Mouse (Mus musculus) gastrocnemius, adult 2 months (tissue): ENCODE data around the gene Prkar2b. TPM values are rescaled to one million over a fixed set of nuclear protein-coding genes. Genes with fewer than 3 reads are reported as not detected.
A peak's percentile ranks its signal among the peaks of the same experiment; 100 is the strongest.

Experiments
- DNase-seq: peaks from one replicate; pipeline ENCODE4 v3.0.0; 2022
- H3K27ac ChIP-seq: fragments of 200-600 bp; 2 replicates; pipeline ENCODE4 v1.8.1; 2022; ENCODE audit warnings: mild to moderate bottlenecking
- H3K4me3 ChIP-seq: fragments of 200-600 bp; 2 replicates; pipeline ENCODE4 v1.8.1; 2022; ENCODE audit warnings: mild to moderate bottlenecking, moderate library complexity
- CTCF ChIP-seq: fragments of 200-600 bp; IDR thresholded peaks from 2 replicates; pipeline ENCODE4 v1.8.1; 2022; ENCODE audit warnings: antibody characterized with exemption, mild to moderate bottlenecking, moderate library complexity
- intact Hi-C: fragments of 180-260 bp; cut with DNase I; formaldehyde crosslinking; loops from one replicate; pipeline ENCODE4 v1.15.1; 2025
- total RNA-seq, 2 experiments: library from RNA; stranded (reverse); gene quantifications; 2 replicates each; pipeline ENCODE4 v1.2.3; 2021

The Prkar2b gene
- total RNA-seq, 2 experiments from 2014 or later, result 0.28 to 1.1 TPM

DNA sequence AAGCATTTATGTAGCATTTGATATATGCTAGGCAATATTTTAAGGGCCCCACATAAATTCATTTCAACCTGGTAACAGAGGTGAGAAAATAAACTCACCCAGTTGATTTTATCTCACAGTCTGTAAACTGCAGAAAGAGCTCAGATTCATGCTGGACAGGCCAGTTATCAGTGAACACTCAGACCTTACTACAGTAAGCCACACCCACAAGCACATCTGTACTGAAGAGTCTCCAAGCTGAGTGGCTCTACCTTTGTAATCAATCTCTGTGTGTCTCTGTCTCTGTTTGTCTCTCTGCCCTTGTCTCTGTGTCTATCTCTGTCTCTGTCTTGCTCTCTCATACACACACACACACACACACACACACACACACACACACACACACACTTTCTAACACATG lies 71.4 kb downstream of the Prkar2b start:
- H3K4me3 ChIP-seq, result no peak overlapping the region
- no peak overlapping the region for H3K27ac ChIP-seq
- TF ChIP-seq CTCF, result no peak
- intact Hi-C loops, result no loop called here
- DNase-seq, result no peak

DNA sequence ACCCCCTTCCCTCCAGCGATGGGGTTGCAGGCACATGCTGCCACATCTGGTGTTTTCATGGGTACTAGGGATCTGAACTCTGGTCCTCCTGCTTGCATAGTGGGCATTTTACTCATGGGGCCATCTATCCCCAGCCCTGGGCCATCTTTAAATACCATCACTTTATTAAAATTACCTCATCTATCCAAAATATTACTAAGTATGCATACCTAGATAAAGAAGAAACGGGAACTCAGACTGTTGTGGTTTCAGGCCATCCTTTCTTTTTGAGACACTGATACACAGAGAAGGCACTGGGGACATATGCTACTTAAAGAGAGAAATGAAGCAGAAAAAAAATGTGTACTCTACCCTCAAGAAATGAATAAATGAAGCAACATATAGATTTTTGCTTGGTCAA lies 74.6 kb downstream of the Prkar2b start:
- no peak overlapping the region for H3K27ac ChIP-seq
- DNase-seq, result no peak
- no peak for TF ChIP-seq CTCF
- H3K4me3 ChIP-seq, result no peak overlapping the region
- intact Hi-C loops, result no loop called here

DNA sequence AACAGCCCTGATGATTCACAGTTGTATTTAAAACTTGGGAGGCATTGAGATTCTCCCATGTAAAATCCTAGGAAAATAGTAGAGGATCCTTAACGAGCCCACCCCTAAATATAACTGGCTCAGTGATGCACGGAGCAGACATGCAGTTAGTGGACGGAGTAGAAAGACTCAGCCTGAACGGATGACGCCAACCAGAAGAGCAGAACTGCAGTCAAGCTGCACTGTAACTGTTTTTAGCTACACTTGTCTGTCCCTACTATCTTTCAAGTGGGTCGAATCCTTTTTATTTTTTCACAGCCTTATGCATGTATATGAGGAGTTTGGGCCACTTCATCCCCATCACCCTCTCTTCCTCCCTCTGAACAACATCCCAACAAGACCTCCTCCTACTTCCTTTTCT lies 75.4 kb downstream of the Prkar2b start:
- no peak for DNase-seq
- H3K27ac ChIP-seq, result no peak overlapping the region
- no peak overlapping the region for H3K4me3 ChIP-seq
- no peak for TF ChIP-seq CTCF
- intact Hi-C loops, result no loop called here

DNA sequence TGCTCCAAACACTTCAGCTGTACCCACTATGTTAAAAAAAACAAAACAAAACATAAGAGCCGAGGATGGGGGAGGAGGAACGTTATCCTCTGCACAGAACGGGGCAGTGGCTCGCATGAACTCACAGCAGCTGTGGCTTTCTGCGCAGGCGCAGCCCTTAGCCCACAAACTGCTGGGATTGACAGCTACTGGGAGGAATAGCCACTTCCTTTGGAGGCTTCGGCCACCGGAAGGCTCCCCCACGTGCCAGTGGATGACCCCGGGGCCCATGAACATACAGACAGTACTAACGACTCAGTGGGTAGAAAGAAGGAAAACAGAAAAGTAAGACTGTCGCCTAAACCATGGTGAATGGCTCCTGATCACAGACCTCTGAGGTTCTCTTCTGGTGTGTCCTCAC lies 76.4 kb downstream of the Prkar2b start:
- TF ChIP-seq CTCF, result no peak
- intact Hi-C loops, result no loop called here
- no peak for DNase-seq
- Histone ChIP-seq H3K27ac (no peak overlapping the region), H3K4me3 (no peak overlapping the region)

DNA sequence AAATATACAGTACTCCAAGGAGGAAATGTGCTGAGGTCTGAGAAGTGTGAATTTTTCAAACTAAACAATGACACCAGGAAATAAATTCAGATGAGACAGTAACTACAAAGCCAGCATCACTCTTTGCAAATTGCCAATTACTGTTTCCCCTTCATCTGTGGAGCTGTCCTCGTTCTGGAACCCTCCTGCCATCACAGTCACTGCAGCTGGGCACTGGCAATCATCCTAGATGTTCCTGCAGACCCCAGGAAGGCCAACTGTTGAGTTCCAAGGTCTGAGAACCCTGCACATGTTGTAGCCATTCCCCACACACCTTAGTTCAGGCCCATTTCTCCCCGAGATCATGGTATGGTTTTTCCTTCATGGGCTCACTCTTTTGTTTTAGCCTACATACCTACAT lies 76.9 kb downstream of the Prkar2b start:
- no peak for TF ChIP-seq CTCF
- no peak overlapping the region for H3K4me3 ChIP-seq
- no peak overlapping the region for H3K27ac ChIP-seq
- intact Hi-C loops, result no loop called here
- no peak for DNase-seq

DNA sequence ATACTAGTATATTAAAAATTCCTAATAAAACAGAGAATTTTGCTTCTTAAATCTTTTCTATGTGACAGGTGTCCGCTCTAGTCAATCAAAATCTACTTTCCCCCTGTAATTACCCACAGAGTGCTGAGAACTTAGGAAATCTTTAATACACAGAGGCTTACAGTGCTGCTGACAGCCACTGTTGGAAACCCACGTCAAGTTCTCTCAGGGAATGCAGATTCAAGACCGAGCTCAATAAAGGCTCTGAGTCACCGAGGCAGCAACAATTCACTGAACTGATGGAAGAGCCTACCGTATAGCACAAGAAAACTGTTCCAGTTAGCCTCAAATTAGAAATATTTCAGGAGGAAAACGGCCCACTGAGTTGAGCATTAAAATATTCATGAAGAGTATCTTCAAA lies 77.3 kb downstream of the Prkar2b start:
- Histone ChIP-seq H3K4me3 (no peak overlapping the region), H3K27ac (no peak overlapping the region)
- no peak for TF ChIP-seq CTCF
- intact Hi-C loops, result no loop called here
- DNase-seq, result no peak

DNA sequence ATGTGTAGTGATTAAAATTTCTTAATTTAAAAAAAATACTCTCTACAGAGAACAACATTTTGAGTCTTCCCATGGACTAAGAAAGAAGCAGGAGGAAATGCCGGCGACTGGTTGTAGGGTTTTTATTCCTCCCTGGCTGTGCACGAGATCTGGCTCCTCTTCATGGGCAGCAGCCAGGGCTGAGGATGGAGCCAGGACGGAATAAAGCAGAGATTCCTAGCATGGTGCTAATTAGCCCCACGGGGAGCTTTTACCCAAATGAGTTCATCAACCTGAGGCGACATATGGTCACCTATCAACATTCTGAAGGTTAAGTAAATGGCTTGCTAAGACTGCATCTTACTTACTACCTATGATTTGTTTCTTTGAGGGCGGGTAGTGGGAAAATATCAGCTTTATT lies 77.9 kb downstream of the Prkar2b start:
- intact Hi-C loops, result no loop called here
- Histone ChIP-seq H3K27ac (no peak overlapping the region), H3K4me3 (no peak overlapping the region)
- TF ChIP-seq CTCF, result no peak
- DNase-seq, result no peak

DNA sequence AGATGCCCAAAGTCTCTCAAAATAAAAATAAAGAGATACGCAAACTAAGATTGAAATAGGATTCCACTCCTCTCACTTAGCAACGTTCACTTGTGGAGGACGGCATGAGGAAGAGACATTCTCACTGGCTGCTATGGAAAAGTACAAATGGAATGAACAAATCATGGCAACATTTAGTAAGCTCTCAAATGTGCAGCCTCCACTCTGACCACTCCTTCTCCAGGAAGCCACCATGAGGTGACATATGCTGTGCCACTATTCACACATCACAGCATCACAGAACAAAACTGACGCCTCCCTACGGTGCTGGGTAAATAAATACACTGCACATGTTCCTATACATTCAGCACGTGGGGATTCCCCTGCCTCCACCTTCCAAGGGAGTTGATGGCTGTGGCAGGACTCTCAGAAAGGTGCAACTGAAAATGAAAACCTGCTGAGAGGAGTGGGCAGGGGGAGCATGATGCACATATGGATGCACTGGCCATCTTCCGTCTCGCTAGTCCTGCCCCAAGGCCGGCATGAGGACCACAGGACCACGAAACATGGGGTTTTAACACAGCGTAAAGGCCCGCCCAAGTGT lies 83.4 kb downstream of the Prkar2b start:
- Histone ChIP-seq H3K27ac (no peak overlapping the region), H3K4me3 (no peak overlapping the region)
- intact Hi-C loops, result loop anchor here (10.0 kb wide), 1 partner anchor 397 kb away; the partner anchor contains the start of gene Ccdc71l
- no peak for TF ChIP-seq CTCF
- no peak for DNase-seq

DNA sequence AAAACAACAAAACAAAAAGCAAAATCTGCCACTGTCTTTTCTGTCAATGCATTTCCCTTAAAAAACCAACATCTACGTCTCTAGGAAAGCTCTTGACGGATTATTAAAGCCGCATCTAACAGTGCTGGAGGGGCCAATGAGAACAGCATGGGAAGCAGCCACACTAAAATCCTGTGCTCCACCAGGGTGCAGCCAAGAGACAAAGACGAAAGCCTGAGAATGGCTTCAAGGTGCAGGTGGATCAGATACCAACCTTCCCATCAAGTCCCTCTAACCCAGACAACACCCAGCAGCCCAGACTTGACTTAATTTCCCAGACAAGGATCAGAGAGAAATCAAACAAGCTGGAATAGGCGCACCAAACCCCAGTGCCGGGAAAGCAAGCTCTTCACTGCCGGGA lies 84.6 kb downstream of the Prkar2b start:
- TF ChIP-seq CTCF, result peak; percentile 28; the same call in 1 of the 2 replicates
- intact Hi-C loops, result loop anchor here (10.0 kb wide), 1 partner anchor 398 kb away; the partner anchor contains the start of gene Ccdc71l
- Histone ChIP-seq H3K27ac (no peak overlapping the region), H3K4me3 (no peak overlapping the region)
- DNase-seq, result no peak

DNA sequence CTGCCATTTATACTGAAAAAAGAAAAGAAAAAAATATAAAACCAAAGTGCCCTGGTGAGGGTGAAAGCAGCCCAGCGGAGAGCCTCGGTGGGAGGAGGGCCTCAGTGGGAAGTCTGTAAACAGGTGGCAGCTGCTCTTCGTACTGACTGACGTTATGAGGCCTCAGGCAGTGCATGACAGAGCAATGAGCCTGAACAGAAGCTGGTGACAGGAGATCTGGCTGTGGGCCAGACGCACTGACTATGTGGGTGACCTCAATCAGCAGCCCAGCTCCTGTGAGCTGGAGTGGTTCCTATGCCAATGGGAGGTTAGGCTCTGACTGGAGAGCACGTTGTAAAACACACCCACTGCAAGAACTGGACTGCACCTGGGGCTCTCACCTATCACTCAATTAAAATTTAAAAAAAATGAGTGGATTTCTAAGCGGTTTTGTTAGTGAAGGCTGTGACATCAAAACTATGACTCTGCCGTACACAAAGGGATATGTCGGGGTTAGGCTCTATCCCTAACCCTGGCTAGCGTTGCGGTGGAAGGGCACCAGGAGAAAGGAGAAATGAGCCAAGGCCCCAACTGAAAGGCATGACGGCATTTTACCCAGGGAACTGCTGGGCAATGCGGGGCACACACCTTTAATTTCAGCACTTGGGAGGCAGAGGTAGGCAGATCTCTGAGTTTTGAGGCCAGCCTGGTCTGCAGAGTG lies 87.5 kb downstream of the Prkar2b start:
- Histone ChIP-seq H3K27ac (peak overlapping the region; percentile 40; the same call in 1 of the 2 replicates), H3K4me3 (no peak overlapping the region)
- no peak for TF ChIP-seq CTCF
- intact Hi-C loops, result loop anchor here (10.0 kb wide), 1 partner anchor 401 kb away; the partner anchor contains the start of gene Ccdc71l
- peak; percentile 78 for DNase-seq

DNA sequence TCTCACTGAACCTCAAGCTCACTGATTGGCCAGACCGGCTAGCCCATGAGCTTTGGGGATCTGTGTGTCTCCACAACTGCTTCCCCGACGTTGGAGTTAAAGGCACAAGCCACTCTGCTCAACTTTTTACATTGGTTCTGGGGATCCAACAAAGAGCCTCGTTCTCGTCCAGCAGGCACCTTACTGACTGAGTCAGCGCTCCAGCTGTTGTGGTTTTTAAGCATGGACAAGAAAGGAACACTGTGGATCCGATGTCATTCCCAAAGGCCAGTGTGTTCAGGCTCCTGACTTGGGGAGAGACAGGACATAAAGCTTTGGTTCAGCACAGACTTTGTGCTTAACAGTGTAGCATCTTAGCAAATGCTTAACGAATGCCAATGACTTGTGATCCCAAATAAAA lies 89.5 kb downstream of the Prkar2b start:
- no peak for DNase-seq
- Histone ChIP-seq H3K4me3 (no peak overlapping the region), H3K27ac (no peak overlapping the region)
- TF ChIP-seq CTCF, result no peak
- intact Hi-C loops, result loop anchor here (10.0 kb wide), 1 partner anchor 403 kb away; the partner anchor contains the start of gene Ccdc71l

DNA sequence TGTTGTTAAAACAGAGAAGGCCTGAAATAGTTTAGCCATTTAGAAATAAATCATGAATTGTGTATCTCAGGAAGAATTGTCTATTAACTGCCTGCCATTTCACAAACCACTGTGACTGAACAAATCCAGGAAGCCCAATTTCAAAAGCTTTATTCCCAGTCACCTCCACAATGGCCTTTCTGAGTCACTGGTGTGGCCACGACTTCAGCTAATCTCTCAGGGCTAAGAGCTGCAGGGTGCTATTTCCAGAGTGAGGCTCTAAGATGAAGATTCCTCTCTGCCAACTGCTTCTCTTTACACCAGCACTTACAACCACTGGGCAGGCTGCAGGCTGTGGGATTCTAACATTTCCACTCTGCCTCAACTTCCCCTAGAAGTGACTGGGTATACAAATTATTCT lies 92.0 kb downstream of the Prkar2b start:
- Histone ChIP-seq H3K4me3 (no peak overlapping the region), H3K27ac (no peak overlapping the region)
- DNase-seq, result no peak
- no peak for TF ChIP-seq CTCF
- intact Hi-C loops, result no loop called here

DNA sequence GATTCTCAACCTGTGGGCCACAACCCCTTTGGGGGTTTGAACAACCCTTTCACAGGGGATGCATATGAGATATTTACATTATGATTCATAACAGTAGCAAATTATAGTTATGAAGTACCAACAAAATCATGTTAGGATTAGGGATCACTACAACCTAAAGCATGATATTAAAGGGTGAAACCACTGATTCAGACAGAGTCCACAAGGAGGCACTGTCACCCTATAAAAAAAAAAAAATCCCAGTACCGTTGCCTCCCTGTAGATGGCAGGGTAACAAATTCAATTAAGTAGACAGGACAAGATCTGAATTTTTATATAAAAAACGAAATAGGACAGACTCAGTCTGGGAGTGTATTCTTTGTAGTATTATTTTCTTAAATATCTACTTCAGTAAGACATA lies 93.6 kb downstream of the Prkar2b start:
- DNase-seq, result no peak
- H3K27ac ChIP-seq, result no peak overlapping the region
- intact Hi-C loops, result no loop called here
- TF ChIP-seq CTCF, result peak; percentile 100; the same call in 1 of the 2 replicates
- H3K4me3 ChIP-seq, result no peak overlapping the region

DNA sequence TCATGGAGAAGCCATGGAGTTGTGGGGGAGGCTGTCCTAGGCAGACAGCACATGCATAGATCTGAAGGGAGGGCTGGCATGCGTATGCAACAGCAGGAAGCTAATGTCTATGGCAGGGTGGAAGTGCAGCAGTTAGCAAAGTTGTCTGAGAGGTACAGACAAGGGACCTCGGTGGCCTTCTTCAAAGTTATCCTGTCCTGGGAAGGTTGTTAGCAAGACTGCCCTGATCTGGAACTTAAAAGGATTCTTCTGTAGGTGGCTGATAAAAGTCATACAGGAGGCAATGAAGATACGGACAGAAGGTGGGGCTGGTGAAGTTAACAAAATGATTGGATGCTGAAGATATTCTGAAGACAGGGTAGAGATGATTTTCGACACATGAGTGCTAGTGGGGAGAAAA lies 94.7 kb downstream of the Prkar2b start:
- TF ChIP-seq CTCF, result no peak
- DNase-seq, result no peak
- intact Hi-C loops, result no loop called here
- Histone ChIP-seq H3K4me3 (no peak overlapping the region), H3K27ac (no peak overlapping the region)
